Mouse (Mus musculus) thymus, adult 2 months (tissue): ENCODE measurements around the gene Zc3hav1l. TPM values are rescaled to one million over a fixed set of nuclear protein-coding genes. Genes with fewer than 3 reads are reported as not detected.

Source experiments
- DNase-seq: peaks from one replicate; pipeline ENCODE4 v3.0.0; 2021
- H3K27ac ChIP-seq: fragments of 200-500 bp; 2 replicates; pipeline ENCODE4 v1.5.1; 2012; ENCODE audit warnings: low read length, control low read depth; ENCODE audit not compliant: control insufficient read depth, insufficient read depth
- H3K27me3 ChIP-seq: fragments of 200-500 bp; 2 replicates; pipeline ENCODE4 v1.6.1; 2012; ENCODE audit warnings: mild to moderate bottlenecking, low read length, moderate library complexity, mixed read lengths; ENCODE audit not compliant: control insufficient read depth, insufficient read depth
- H3K36me3 ChIP-seq: fragments of 200-500 bp; 2 replicates; pipeline ENCODE4 v1.6.1; 2012; ENCODE audit warnings: mild to moderate bottlenecking, low read length, moderate library complexity; ENCODE audit not compliant: control insufficient read depth, insufficient read depth
- H3K4me1 ChIP-seq: fragments of 200-500 bp; replicated peaks from 2 replicates; pipeline ENCODE4 v1.6.1; 2012; ENCODE audit warnings: low read length; ENCODE audit not compliant: control insufficient read depth, insufficient read depth
- H3K4me3 ChIP-seq: fragments of 200-500 bp; 2 replicates; pipeline ENCODE4 v1.5.1; 2012; ENCODE audit warnings: mild to moderate bottlenecking, low read length, control low read depth, moderate library complexity; ENCODE audit not compliant: control insufficient read depth, insufficient read depth
- CTCF ChIP-seq: fragments of 200-500 bp; IDR thresholded peaks from 2 replicates; pipeline ENCODE4 v1.5.1; 2012; ENCODE audit warnings: mild to moderate bottlenecking, control low read depth, low read length, moderate library complexity, borderline replicate concordance; ENCODE audit not compliant: control insufficient read depth, poor library complexity, insufficient read depth; ENCODE audit errors: extremely low read depth
- POLR2A ChIP-seq: fragments of 200-500 bp; IDR thresholded peaks from 2 replicates; pipeline ENCODE4 v1.6.1; 2012; ENCODE audit warnings: mild to moderate bottlenecking, low read length, control low read depth, moderate library complexity; ENCODE audit not compliant: control insufficient read depth, poor library complexity, insufficient read depth; ENCODE audit errors: extremely low read depth
- WGBS: fragments of 180-500 bp; shearing (Covaris S2); methylation state at CpG from one replicate; pipeline ENCODE4 v1.1.7; 2018; 5-methylcytosine and 5-hydroxymethylcytosine counted together
- polyA plus RNA-seq: library from polyadenylated mRNA; depleted of rRNA; stranded (reverse); fragments of >200 nt; gene quantifications from 2 replicates; pipeline ENCODE4 v1.2.3, GENCODE M21; 2012

Gene Zc3hav1l
- polyA plus RNA-seq, 1 experiment = 6.6 TPM

DNA sequence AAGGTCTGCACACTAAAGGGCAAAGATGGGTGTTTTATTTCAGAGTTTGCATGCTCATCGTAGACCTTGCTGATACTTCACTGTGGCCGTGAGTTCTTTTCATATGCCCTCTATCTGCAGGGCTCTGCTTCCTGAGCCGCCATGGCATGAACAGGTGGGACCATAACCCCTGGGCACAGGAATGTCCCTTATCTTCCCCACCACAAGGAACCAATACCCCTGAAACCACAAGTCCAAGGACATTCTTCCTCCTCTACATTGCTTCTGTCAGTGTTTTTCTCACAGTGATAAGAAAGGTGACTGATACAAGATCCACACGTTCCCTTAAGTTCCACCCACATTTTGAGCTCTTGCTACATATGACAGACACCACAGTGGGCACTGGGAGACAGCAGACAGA is 42.3 kb downstream of the Zc3hav1l start:
- DNase-seq = no peak
- TF ChIP-seq CTCF (no peak), POLR2A (no peak)
- no peaks in the 10 kb centered on the region for H3K36me3 ChIP-seq
- H3K27ac ChIP-seq = no peak overlapping the region
- WGBS = 90% methylated on average over 4 of the region's 4 CpGs
- peaks cover 11% of the 10 kb centered on the region; the same call in 1 of the 2 replicates for H3K4me1 ChIP-seq
- no peak overlapping the region for H3K4me3 ChIP-seq
- no peaks in the 10 kb centered on the region for H3K27me3 ChIP-seq

DNA sequence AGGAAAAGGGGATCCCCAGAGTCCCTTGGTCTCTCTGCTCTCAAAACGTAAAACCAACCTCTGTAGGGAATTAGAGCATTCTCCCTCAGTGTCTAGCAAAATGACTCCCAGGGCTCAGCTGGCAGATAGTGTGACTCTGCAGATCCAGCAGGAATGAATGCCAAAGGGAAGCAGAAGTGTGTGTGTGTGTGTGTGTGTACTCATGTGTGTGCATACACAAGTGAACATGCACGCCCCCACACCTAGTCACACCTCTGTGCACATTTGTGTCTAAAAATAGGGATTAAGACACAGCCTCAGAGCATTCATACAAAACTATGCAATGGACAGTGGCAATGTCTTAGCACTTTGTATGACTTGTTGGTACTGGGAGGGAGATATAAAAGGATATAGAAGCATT is 43.3 kb downstream of the Zc3hav1l start:
- 91% methylated on average over 2 of the region's 2 CpGs for WGBS
- Histone ChIP-seq H3K27ac (no peak overlapping the region), H3K4me3 (no peak overlapping the region), H3K27me3 (no peaks in the 10 kb centered on the region), H3K36me3 (no peaks in the 10 kb centered on the region), H3K4me1 (peaks cover 11% of the 10 kb centered on the region; the same call in 1 of the 2 replicates)
- TF ChIP-seq CTCF = no peak
- TF ChIP-seq POLR2A = no peak
- DNase-seq = no peak

DNA sequence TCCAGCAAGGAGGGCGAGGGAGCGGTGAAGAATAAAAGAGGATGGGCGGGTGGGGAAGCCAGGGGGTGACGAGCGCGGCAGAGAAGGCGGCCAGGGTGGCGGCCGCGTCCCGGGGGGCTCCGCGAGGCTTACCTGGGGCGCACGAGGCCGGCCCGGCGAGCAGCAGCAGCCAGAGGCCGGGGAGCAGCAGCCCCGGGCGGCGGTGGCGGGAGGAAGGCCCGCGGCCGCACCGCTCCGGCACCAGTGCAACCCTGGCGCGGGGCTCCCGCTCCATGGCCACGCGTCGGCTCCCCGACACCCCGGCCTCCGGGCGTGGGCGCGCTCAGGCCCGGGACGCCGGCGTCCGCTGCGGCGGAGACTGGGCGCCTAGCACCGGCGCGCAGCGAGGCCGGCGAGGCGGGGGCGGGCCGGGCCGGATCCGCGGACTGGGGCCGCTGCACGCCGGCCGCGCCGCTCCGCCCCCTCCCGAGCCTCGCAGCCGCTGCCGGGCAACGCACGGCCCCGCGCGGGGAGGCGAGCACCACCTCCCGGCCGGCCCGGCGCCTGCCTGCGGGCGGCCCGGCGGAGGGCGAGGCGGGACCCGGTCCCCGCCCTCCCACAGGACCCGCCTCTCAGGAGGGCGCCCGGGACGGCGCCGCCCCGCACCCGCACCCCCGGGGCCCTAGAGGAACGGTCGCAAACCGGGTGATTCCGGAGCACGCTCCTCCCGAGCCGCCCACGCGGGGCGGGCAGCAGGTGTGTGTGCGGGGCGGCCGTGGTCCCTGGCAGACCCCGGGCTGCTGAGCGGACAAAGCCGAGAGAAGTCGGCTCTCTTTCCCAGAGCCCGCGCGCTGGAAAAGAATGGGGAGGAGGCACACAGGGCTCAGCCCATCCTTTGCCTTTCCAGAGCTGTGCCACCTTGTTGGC is 45.1 kb downstream of the Zc3hav1l start, which contains the start of gene D630045J12Rik:
Gene D630045J12Rik, minus strand, starts transcription at position 274 of the 906 bp plus-strand sequence.
- peaks cover 11% of the 10 kb centered on the region; the same call in 1 of the 2 replicates for H3K4me1 ChIP-seq
- H3K27ac ChIP-seq = no peak within 1 kb of the TSS
- DNase-seq = peak; percentile 62
- no peaks in the 10 kb centered on the region for H3K36me3 ChIP-seq
- peak within 1 kb of the TSS; percentile 48 for H3K4me3 ChIP-seq
- no peaks in the 10 kb centered on the region for H3K27me3 ChIP-seq
- WGBS = 1% methylated on average over 111 of the region's 118 CpGs
- TF ChIP-seq CTCF = no peak
- no peak for TF ChIP-seq POLR2A

DNA sequence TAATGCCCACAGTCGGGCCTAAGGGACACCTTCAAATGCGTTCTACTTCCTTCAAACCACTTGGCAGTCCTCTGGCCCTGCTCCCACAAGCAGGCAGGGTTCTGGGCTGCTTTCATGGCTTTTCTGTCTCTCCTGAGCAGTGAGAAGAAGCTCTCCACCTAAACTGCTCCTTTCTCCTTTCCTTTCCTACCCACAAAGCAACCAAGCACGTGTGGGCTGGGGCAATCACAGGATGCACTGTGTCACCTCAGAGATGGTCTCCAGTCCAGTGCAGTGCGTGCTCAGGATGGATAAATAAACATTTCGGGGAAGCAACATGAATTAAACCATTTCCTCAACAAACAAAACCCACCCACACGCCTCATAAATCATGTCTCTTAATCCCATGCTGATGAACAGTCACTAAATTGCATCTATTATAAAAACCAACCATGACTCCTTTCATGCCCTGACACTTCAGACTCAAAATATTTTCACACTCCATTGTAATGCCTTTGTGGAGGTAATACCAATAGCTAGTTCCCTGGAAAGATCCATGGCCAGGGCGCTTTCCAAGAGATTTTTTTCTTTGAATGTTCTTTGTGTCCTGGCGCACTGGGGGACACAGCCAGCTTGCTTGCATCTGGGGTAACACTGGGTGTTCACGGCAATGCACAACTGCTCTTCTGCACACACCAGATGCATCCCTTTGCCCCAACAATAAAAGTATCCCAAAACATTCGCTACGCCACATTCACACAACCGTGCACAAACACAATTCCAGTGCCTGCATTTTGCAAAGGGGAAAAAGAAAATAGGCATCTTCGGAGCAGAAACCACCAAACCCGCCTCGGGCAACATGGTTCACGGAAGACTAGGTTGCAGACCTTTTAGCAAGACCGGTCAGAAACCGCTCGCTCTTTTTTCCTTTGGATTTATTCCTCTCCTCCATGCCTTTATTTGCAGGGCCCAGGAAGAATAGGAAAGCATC is 46.0 kb downstream of the Zc3hav1l start:
- 24% methylated on average over 19 of the region's 19 CpGs for WGBS
- no peak for TF ChIP-seq CTCF
- no peak for TF ChIP-seq POLR2A
- Histone ChIP-seq H3K36me3 (no peaks in the 10 kb centered on the region), H3K27ac (no peak overlapping the region), H3K4me3 (peak overlapping the region; percentile 48), H3K27me3 (no peaks in the 10 kb centered on the region), H3K4me1 (peaks cover 11% of the 10 kb centered on the region; the same call in 1 of the 2 replicates)
- no peak for DNase-seq

DNA sequence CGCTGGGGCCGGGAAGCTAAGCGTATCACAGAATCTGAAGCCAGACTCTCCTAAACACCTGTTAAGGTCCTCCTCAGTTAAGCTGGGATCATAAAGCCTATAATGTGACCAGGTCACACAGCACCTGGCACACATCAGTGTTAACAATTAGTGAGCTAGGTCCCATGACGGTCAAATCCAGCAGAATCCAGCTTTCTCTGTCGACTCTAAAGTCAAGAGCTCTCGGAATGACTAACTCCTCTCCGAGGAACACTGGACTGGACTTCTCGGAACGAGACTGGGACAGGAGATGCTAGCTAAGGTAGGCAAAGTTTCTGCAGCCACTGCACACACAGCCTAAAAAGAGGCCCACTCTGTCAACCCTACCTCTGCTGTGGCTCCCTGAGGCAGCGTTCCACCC is 46.9 kb downstream of the Zc3hav1l start:
- WGBS = 97% methylated on average over 10 of the region's 10 CpGs
- H3K27ac ChIP-seq = no peak overlapping the region
- no peaks in the 10 kb centered on the region for H3K36me3 ChIP-seq
- H3K4me1 ChIP-seq = peaks cover 11% of the 10 kb centered on the region; the same call in 1 of the 2 replicates
- no peak for DNase-seq
- no peaks in the 10 kb centered on the region for H3K27me3 ChIP-seq
- TF ChIP-seq CTCF = no peak
- no peak for TF ChIP-seq POLR2A
- H3K4me3 ChIP-seq = no peak overlapping the region

DNA sequence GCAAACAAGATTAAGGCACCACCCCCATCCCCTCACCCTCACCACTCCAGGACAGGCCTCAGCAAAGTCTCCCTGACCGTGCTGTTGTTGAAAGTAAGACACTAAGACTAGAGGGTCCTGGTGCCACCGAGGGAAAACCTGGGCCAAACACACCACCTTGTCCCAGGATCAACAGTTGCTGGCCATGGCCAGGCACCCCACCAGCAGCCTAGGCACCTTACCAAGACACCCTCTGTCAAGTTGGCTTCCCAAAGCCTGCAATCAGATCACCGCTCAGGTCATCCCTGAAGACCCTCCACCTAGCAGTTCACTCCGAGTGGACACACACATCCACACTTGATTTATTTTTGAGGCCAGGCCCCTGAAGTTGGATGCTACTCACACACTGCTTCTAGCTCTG is 47.6 kb downstream of the Zc3hav1l start:
- 87% methylated on average over 4 of the region's 4 CpGs for WGBS
- H3K4me3 ChIP-seq = no peak overlapping the region
- DNase-seq = no peak
- no peak overlapping the region for H3K27ac ChIP-seq
- peaks cover 11% of the 10 kb centered on the region; the same call in 1 of the 2 replicates for H3K4me1 ChIP-seq
- H3K36me3 ChIP-seq = no peaks in the 10 kb centered on the region
- no peak for TF ChIP-seq CTCF
- no peak for TF ChIP-seq POLR2A
- no peaks in the 10 kb centered on the region for H3K27me3 ChIP-seq

DNA sequence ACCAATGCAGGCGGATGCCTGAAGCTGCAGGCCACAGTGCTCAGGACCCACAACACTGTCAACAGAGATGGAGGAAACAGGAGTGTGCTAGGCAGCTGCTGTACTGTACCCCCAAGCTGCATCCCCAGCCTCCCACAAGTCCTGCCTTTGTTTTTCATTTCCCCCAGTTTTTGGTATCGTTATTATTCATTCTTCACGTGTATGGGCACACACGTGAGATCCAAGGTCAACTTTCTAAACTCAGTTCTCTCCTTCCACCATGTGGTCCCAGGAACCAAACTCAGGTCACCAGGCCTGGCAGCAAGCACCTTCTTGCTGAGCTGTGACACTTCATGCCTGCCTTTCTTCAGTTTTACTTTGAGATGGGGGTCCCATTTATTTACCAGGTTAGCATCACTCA is 51.7 kb downstream of the Zc3hav1l start:
- no peak for DNase-seq
- Histone ChIP-seq H3K27ac (no peak overlapping the region), H3K36me3 (no peaks in the 10 kb centered on the region), H3K4me1 (no peaks in the 10 kb centered on the region), H3K27me3 (no peaks in the 10 kb centered on the region), H3K4me3 (no peak overlapping the region)
- TF ChIP-seq CTCF (no peak), POLR2A (no peak)
- 91% methylated on average over 4 of the region's 4 CpGs for WGBS
